Mouse (Mus musculus): ENCODE measurements around the gene Rprd1b. TPM values are rescaled to one million over a fixed set of nuclear protein-coding genes. Genes with fewer than 3 reads are reported as not detected.

The Rprd1b gene
- total RNA-seq (2014; rRNA removed; ENCODE audit: low replicate concordance) (13.5 and 14.9 TPM in 2 replicates), polyA plus RNA-seq (2015; fragmentation: Nextera tagmentation; extraction: Ambion mirVana) (19.4 and 24.5 TPM in 2 replicates)

GRCm38 (mm10) chr2:158028354-158028863, at the start of gene Rprd1b, which contains the start of gene Tti1:
TSS of gene Rprd1b (plus strand) at chr2:158028497.
TSS of gene Tti1 (minus strand) at chr2:158028433.
- peak within 1 kb of the TSS; percentile 92 for H3K27ac ChIP-seq (ENCODE audit: low read depth)
- peak within 1 kb of the TSS; percentile 92 for H3K9ac ChIP-seq (replicated peaks; ENCODE audit: low read depth, low read length)

GRCm38 (mm10) chr2:157979241-157979640, 49.1 kb upstream of the Rprd1b start:
- DNase-seq (ENCODE audit: low spot score) = no peak
- no peaks in the 10 kb centered on the region for H3K4me1 ChIP-seq (ENCODE audit: control insufficient read depth, insufficient read depth)
- 48% methylated on average over 5 of the region's 5 CpGs for WGBS
- TF ChIP-seq CTCF (IDR thresholded peaks at IDR 0.05; ENCODE audit: low read depth) (no peak), EP300 (IDR thresholded peaks at IDR 0.05; ENCODE audit: low read depth) (no peak)
- peaks cover 12% of the 10 kb centered on the region; the same call in 1 of the 2 replicates for H3K36me3 ChIP-seq (replicated peaks; ENCODE audit: control insufficient read depth, insufficient read depth, low read length)
- H3K27ac ChIP-seq (ENCODE audit: low read depth) = no peak overlapping the region
- no peak overlapping the region for H3K4me3 ChIP-seq (ENCODE audit: low read depth, low read length)
- H3K9ac ChIP-seq (replicated peaks; ENCODE audit: low read depth, low read length) = no peak overlapping the region
- no peak overlapping the region for H3K4me2 ChIP-seq (ENCODE audit: low read depth, low read length)
- H3K9me3 ChIP-seq (replicated peaks; ENCODE audit: control insufficient read depth, low read length) = no peaks in the 10 kb centered on the region
- ATAC-seq (ENCODE audit: insufficient read depth, low read depth) = no peak
- H3K27me3 ChIP-seq (ENCODE audit: control insufficient read depth, insufficient read depth, low read length) = peaks cover 19% of the 10 kb centered on the region

More at GRCm38 (mm10) chr2:158028354-158028863, at the start of gene Rprd1b, which contains the start of gene Tti1:
- peak; percentile 94 for ATAC-seq (ENCODE audit: insufficient read depth, low read depth)
- H3K4me3 ChIP-seq (ENCODE audit: low read depth, low read length) = peak within 1 kb of the TSS; percentile 95
- TF ChIP-seq EP300 (IDR thresholded peaks at IDR 0.05; ENCODE audit: low read depth) = no peak; the same call in 1 of the 2 replicates
- TF ChIP-seq CTCF (IDR thresholded peaks at IDR 0.05; ENCODE audit: low read depth) = no peak
- peak within 1 kb of the TSS; percentile 84 for H3K4me2 ChIP-seq (ENCODE audit: low read depth, low read length)
- WGBS = under 1% methylated on average over 47 of the region's 52 CpGs
- peaks cover 24% of the 10 kb centered on the region for H3K4me1 ChIP-seq (ENCODE audit: control insufficient read depth, insufficient read depth)
- peak; percentile 97 for DNase-seq (ENCODE audit: low spot score)
- no peaks in the 10 kb centered on the region for H3K36me3 ChIP-seq (replicated peaks; ENCODE audit: control insufficient read depth, insufficient read depth, low read length)
- no peaks in the 10 kb centered on the region for H3K9me3 ChIP-seq (replicated peaks; ENCODE audit: control insufficient read depth, low read length)
- H3K27me3 ChIP-seq (ENCODE audit: control insufficient read depth, insufficient read depth, low read length) = no peaks in the 10 kb centered on the region

GRCm38 (mm10) chr2:157982727-157983126, 45.6 kb upstream of the Rprd1b start:
- no peak for TF ChIP-seq EP300 (IDR thresholded peaks at IDR 0.05; ENCODE audit: low read depth)
- no peak for TF ChIP-seq CTCF (IDR thresholded peaks at IDR 0.05; ENCODE audit: low read depth)
- H3K4me3 ChIP-seq (ENCODE audit: low read depth, low read length) = no peak overlapping the region
- no peaks in the 10 kb centered on the region for H3K27me3 ChIP-seq (ENCODE audit: control insufficient read depth, insufficient read depth, low read length)
- H3K4me2 ChIP-seq (ENCODE audit: low read depth, low read length) = no peak overlapping the region
- no peak overlapping the region for H3K9ac ChIP-seq (replicated peaks; ENCODE audit: low read depth, low read length)
- ATAC-seq (ENCODE audit: insufficient read depth, low read depth) (no peak), DNase-seq (ENCODE audit: low spot score) (no peak)
- peaks cover 12% of the 10 kb centered on the region for H3K36me3 ChIP-seq (replicated peaks; ENCODE audit: control insufficient read depth, insufficient read depth, low read length)
- H3K4me1 ChIP-seq (ENCODE audit: control insufficient read depth, insufficient read depth) = no peaks in the 10 kb centered on the region; the same call in 1 of the 2 replicates
- 88% methylated on average over 3 of the region's 3 CpGs for WGBS
- no peak overlapping the region for H3K27ac ChIP-seq (ENCODE audit: low read depth)
- no peaks in the 10 kb centered on the region for H3K9me3 ChIP-seq (replicated peaks; ENCODE audit: control insufficient read depth, low read length)

GRCm38 (mm10) chr2:157983276-157983675, 45.0 kb upstream of the Rprd1b start:
- no peaks in the 10 kb centered on the region; the same call in 1 of the 2 replicates for H3K4me1 ChIP-seq (ENCODE audit: control insufficient read depth, insufficient read depth)
- H3K9me3 ChIP-seq (replicated peaks; ENCODE audit: control insufficient read depth, low read length) = no peaks in the 10 kb centered on the region
- no peaks in the 10 kb centered on the region for H3K27me3 ChIP-seq (ENCODE audit: control insufficient read depth, insufficient read depth, low read length)
- DNase-seq (ENCODE audit: low spot score) (no peak), ATAC-seq (ENCODE audit: insufficient read depth, low read depth) (no peak)
- H3K36me3 ChIP-seq (replicated peaks; ENCODE audit: control insufficient read depth, insufficient read depth, low read length) = peaks cover 12% of the 10 kb centered on the region
- H3K4me3 ChIP-seq (ENCODE audit: low read depth, low read length) = no peak overlapping the region
- no peak overlapping the region for H3K27ac ChIP-seq (ENCODE audit: low read depth)
- WGBS = 86% methylated on average over 4 of the region's 4 CpGs
- H3K4me2 ChIP-seq (ENCODE audit: low read depth, low read length) = no peak overlapping the region
- no peak for TF ChIP-seq CTCF (IDR thresholded peaks at IDR 0.05; ENCODE audit: low read depth)
- no peak for TF ChIP-seq EP300 (IDR thresholded peaks at IDR 0.05; ENCODE audit: low read depth)
- H3K9ac ChIP-seq (replicated peaks; ENCODE audit: low read depth, low read length) = no peak overlapping the region

GRCm38 (mm10) chr2:157985611-157986010, 42.7 kb upstream of the Rprd1b start:
- 48% methylated on average over 4 of the region's 4 CpGs for WGBS
- H3K4me2 ChIP-seq (ENCODE audit: low read depth, low read length) = no peak overlapping the region
- H3K9ac ChIP-seq (replicated peaks; ENCODE audit: low read depth, low read length) = no peak overlapping the region

More at GRCm38 (mm10) chr2:157985611-157986010, 42.7 kb upstream of the Rprd1b start:
- no peak overlapping the region for H3K27ac ChIP-seq (ENCODE audit: low read depth)
- no peaks in the 10 kb centered on the region; the same call in 1 of the 2 replicates for H3K4me1 ChIP-seq (ENCODE audit: control insufficient read depth, insufficient read depth)
- ATAC-seq (ENCODE audit: insufficient read depth, low read depth) (no peak), DNase-seq (ENCODE audit: low spot score) (no peak)
- no peak overlapping the region for H3K4me3 ChIP-seq (ENCODE audit: low read depth, low read length)
- H3K27me3 ChIP-seq (ENCODE audit: control insufficient read depth, insufficient read depth, low read length) = no peaks in the 10 kb centered on the region
- TF ChIP-seq EP300 (IDR thresholded peaks at IDR 0.05; ENCODE audit: low read depth) = no peak
- TF ChIP-seq CTCF (IDR thresholded peaks at IDR 0.05; ENCODE audit: low read depth) = no peak
- H3K36me3 ChIP-seq (replicated peaks; ENCODE audit: control insufficient read depth, insufficient read depth, low read length) = peaks cover 17% of the 10 kb centered on the region
- H3K9me3 ChIP-seq (replicated peaks; ENCODE audit: control insufficient read depth, low read length) = no peaks in the 10 kb centered on the region
